8 mouse cellular contexts compared by ENCODE assay signal in the genomic region with DNA sequence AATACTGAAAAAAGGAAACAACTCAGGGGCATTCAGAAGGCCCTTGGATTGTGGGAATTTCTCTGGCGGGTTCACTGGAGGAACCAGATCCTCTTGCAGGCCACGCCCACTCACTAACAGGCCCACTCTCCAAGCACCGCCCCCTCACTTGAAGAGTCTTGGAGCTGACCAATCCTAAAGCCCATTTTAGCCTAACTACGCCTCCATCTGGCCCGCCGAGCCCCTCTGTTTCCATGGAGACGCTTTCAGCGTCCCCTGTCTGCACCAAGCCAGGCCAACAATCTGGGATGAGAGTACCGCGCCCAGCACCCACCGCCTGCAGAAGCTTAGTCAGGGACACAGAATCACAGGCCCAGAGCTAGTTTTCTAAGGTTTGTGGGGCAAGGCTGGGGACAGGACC. TPM values are rescaled to one million over a fixed set of nuclear protein-coding genes. Genes with fewer than 3 reads are reported as not detected.
DNase-seq lines count a peak whose midpoint lies in the region; ATAC-seq lines count a peak whose summit lies in the region.

A gene (plus strand): TSS at position 224 of the 400 bp plus-strand sequence.

- no peaks in the 10 kb centered on the region for H3K36me3 ChIP-seq in heart, embryonic 15.5 days
- H3K36me3 ChIP-seq in forebrain, embryonic 16.5 days (ENCODE audit: control insufficient read depth, insufficient read depth): no peaks in the 10 kb centered on the region
- H3K36me3 ChIP-seq in kidney, embryonic 16.5 days (ENCODE audit: insufficient read depth, low read length): no peaks in the 10 kb centered on the region
- H3K36me3 ChIP-seq in limb, embryonic 15.5 days: no peaks in the 10 kb centered on the region
- no peaks in the 10 kb centered on the region for H3K36me3 ChIP-seq in neural tube, embryonic 11.5 days (ENCODE audit: control insufficient read depth, insufficient read depth, low read length)

- ATAC-seq in heart, embryonic 15.5 days (replicated peaks; ENCODE audit: insufficient number of reproducible peaks, insufficient read depth, low FRiP score, low read depth): no peak; the same call in 1 of the 2 replicates
- peak; percentile 96 for ATAC-seq in forebrain, embryonic 16.5 days
- peak; percentile 98 for ATAC-seq in kidney, embryonic 16.5 days (ENCODE audit: low FRiP score, low TSS enrichment)
- ATAC-seq in limb, embryonic 15.5 days (ENCODE audit: insufficient number of reproducible peaks, low FRiP score, low TSS enrichment, low read depth): peak; percentile 72
- ATAC-seq in neural tube, embryonic 11.5 days (ENCODE audit: insufficient read depth, low FRiP score, low TSS enrichment): peak; percentile 98
- no peak for ATAC-seq in erythroblast, adult 5-6 weeks (replicated peaks; ENCODE audit: low FRiP score, poor library complexity, severe bottlenecking)

- no peak within 1 kb of the TSS for H3K9ac ChIP-seq in heart, embryonic 15.5 days
- H3K9ac ChIP-seq in forebrain, embryonic 16.5 days (replicated peaks; ENCODE audit: low read depth, low read length): no peak within 1 kb of the TSS
- no peak within 1 kb of the TSS for H3K9ac ChIP-seq in kidney, embryonic 16.5 days (replicated peaks; ENCODE audit: low read length)
- no peak within 1 kb of the TSS for H3K9ac ChIP-seq in limb, embryonic 15.5 days
- no peak within 1 kb of the TSS for H3K9ac ChIP-seq in neural tube, embryonic 11.5 days (ENCODE audit: low read length)

- no peaks in the 10 kb centered on the region for H3K9me3 ChIP-seq in heart, embryonic 15.5 days (replicated peaks)
- no peaks in the 10 kb centered on the region for H3K9me3 ChIP-seq in forebrain, embryonic 16.5 days (ENCODE audit: control insufficient read depth, low read length)
- no peaks in the 10 kb centered on the region for H3K9me3 ChIP-seq in kidney, embryonic 16.5 days (ENCODE audit: low read length)
- no peaks in the 10 kb centered on the region for H3K9me3 ChIP-seq in limb, embryonic 15.5 days
- H3K9me3 ChIP-seq in neural tube, embryonic 11.5 days (ENCODE audit: control insufficient read depth, low read length): no peaks in the 10 kb centered on the region

- no peak within 1 kb of the TSS for H3K27ac ChIP-seq in heart, embryonic 15.5 days
- no peak within 1 kb of the TSS for H3K27ac ChIP-seq in forebrain, embryonic 16.5 days (ENCODE audit: low read length)
- H3K27ac ChIP-seq in kidney, embryonic 16.5 days (ENCODE audit: low read length): no peak within 1 kb of the TSS
- H3K27ac ChIP-seq in limb, embryonic 15.5 days: no peak within 1 kb of the TSS
- H3K27ac ChIP-seq in neural tube, embryonic 11.5 days (ENCODE audit: low read depth, low read length): no peak within 1 kb of the TSS

- H3K4me3 ChIP-seq in heart, embryonic 15.5 days: no peak within 1 kb of the TSS
- no peak within 1 kb of the TSS for H3K4me3 ChIP-seq in forebrain, embryonic 16.5 days (replicated peaks; ENCODE audit: low read length)
- H3K4me3 ChIP-seq in kidney, embryonic 16.5 days (ENCODE audit: low read length): no peak within 1 kb of the TSS; the same call in 1 of the 2 replicates
- no peak within 1 kb of the TSS for H3K4me3 ChIP-seq in limb, embryonic 15.5 days
- H3K4me3 ChIP-seq in neural tube, embryonic 11.5 days (ENCODE audit: low read depth, low read length): no peak within 1 kb of the TSS

- H3K4me1 ChIP-seq in heart, embryonic 15.5 days (replicated peaks): 0 out of 2 replicates have a peak, but pooled peaks cover 3% of the 10 kb centered on the region
- peaks cover 4% of the 10 kb centered on the region for H3K4me1 ChIP-seq in forebrain, embryonic 16.5 days (replicated peaks; ENCODE audit: control insufficient read depth, insufficient read depth, low read length)
- 0 out of 2 replicates have a peak, but pooled peaks cover 3% of the 10 kb centered on the region for H3K4me1 ChIP-seq in kidney, embryonic 16.5 days (ENCODE audit: insufficient read depth, low read length)
- H3K4me1 ChIP-seq in limb, embryonic 15.5 days: peaks cover 5% of the 10 kb centered on the region
- H3K4me1 ChIP-seq in neural tube, embryonic 11.5 days (ENCODE audit: control insufficient read depth, insufficient read depth, low read length): no peaks in the 10 kb centered on the region

- peak within 1 kb of the TSS; percentile 25; the same call in 1 of the 2 replicates for H3K4me2 ChIP-seq in heart, embryonic 15.5 days
- peak within 1 kb of the TSS; percentile 22; the same call in 1 of the 2 replicates for H3K4me2 ChIP-seq in forebrain, embryonic 16.5 days (ENCODE audit: low read length)
- H3K4me2 ChIP-seq in kidney, embryonic 16.5 days (replicated peaks; ENCODE audit: low read depth, low read length): peak within 1 kb of the TSS; percentile 45
- 0 out of 2 replicates have a peak within 1 kb of the TSS, but pooled peaks have one; percentile 20 for H3K4me2 ChIP-seq in limb, embryonic 15.5 days
- H3K4me2 ChIP-seq in neural tube, embryonic 11.5 days (ENCODE audit: low read depth): peak within 1 kb of the TSS; percentile 7

- WGBS in heart, embryonic 15.5 days: 2% methylated on average over 11 of the region's 11 CpGs
- WGBS in forebrain, embryonic 16.5 days: 0% methylated on average over 11 of the region's 11 CpGs
- WGBS in kidney, embryonic 16.5 days: 1% methylated on average over 11 of the region's 11 CpGs
- WGBS in limb, embryonic 15.5 days: 3% methylated on average over 11 of the region's 11 CpGs
- WGBS in neural tube, embryonic 11.5 days: 1% methylated on average over 11 of the region's 11 CpGs

- no peak for DNase-seq in heart, adult 18-20 months
- peak; percentile 88 for DNase-seq in neural tube, embryonic 11.5 days (ENCODE audit: low spot score)
- DNase-seq in thymus, postnatal 36 days: no peak

- H3K27me3 ChIP-seq in heart, embryonic 15.5 days: no peaks in the 10 kb centered on the region
- peaks cover 3% of the 10 kb centered on the region; the same call in 1 of the 2 replicates for H3K27me3 ChIP-seq in forebrain, embryonic 16.5 days (replicated peaks; ENCODE audit: control insufficient read depth, insufficient read depth, low read length)
- H3K27me3 ChIP-seq in kidney, embryonic 16.5 days (ENCODE audit: insufficient read depth, low read length): no peaks in the 10 kb centered on the region
- H3K27me3 ChIP-seq in limb, embryonic 15.5 days: no peaks in the 10 kb centered on the region
- H3K27me3 ChIP-seq in neural tube, embryonic 11.5 days (ENCODE audit: control insufficient read depth, insufficient read depth, low read length): no peaks in the 10 kb centered on the region

RNA-seq across cellular contexts. Expression of the gene that starts here (rescaled TPM):
- polyA plus RNA-seq in heart, embryonic 15.5 days (2015; fragmentation: Nextera tagmentation; extraction: Ambion mirVana): 0.05 and 0.09 TPM in 2 replicates
- total RNA-seq in heart, adult 18-20 months (2021): under 1 TPM in 1 of 2 experiments, not detected in 1; 0.26 TPM
- 0.32 and 0.65 TPM in 2 replicates for polyA plus RNA-seq in forebrain, embryonic 16.5 days (2015; fragmentation: Nextera tagmentation; extraction: Ambion mirVana)
- 0.12 TPM in 1 of 2 replicates, not detected in the other for polyA plus RNA-seq in kidney, embryonic 16.5 days (2015; fragmentation: Nextera tagmentation; extraction: Ambion mirVana)
- polyA plus RNA-seq in limb, embryonic 15.5 days (2015; fragmentation: Nextera tagmentation; extraction: Ambion mirVana): 0.10 TPM in 1 of 2 replicates, not detected in the other
- polyA plus RNA-seq in neural tube, embryonic 11.5 days (2014; fragmentation: Nextera tagmentation; extraction: Ambion mirVana): not detected in 2 replicates
- total RNA-seq in erythroblast, adult 5-6 weeks (2015; ENCODE audit: low replicate concordance): not detected in 2 replicates
- total RNA-seq in erythroblast, adult 5-6 weeks (2017; ENCODE audit: low replicate concordance): not detected in 2 replicates

Comparison
In these comparisons a context has a peak if more than half of its experiments do, and no peak if none do; other contexts are left out.
1. Peak in ATAC-seq and H3K4me2 ChIP-seq in forebrain, embryonic 16.5 days; RNA of the gene not detected or under 1 TPM.
2. Peak in ATAC-seq and H3K4me2 ChIP-seq in kidney, embryonic 16.5 days; RNA of the gene not detected or under 1 TPM.
3. Peak in ATAC-seq and H3K4me2 ChIP-seq in limb, embryonic 15.5 days; RNA of the gene not detected or under 1 TPM.
4. Peak in DNase-seq, ATAC-seq and H3K4me2 ChIP-seq in neural tube, embryonic 11.5 days; RNA of the gene not detected or under 1 TPM.